Mouse (Mus musculus): Measurements from ENCODE around the gene Golph3.

DNA sequence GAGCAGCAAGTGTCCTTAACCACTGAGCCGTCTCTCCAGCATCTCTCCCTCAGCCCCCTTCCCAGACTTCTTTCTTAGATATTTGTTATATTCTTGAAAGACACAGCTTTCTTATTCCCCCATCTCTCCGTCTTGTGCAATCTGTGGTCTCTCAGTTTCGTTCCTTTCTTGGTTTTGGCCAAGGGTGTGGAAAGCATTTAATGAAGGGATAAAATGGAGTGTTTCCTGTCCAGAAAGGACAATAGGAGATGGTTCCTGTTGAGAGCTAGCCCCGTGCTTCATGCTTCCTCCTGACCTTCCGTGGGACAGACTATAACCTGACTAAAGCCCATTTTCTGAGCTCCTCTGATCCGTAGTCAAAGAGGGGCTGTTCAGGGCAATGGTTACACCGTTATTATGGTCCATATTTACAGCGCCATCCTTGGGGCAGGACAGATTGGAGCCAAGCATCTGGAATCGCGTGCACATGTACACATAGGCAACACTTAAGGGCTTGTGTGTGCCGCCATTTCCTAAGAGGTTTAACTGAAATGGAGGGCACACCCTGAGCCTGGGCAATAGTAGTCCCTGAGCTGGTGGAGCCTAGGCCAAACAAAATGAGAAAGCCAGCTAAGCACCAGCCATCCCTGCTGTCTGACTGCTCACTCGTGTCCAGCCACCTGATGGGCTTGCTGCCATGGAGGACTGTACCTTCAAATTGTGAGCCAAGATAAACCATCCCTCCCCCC lies 47.8 kb upstream of the Golph3 start:
- TF ChIP-seq CTCF (IDR thresholded peaks at IDR 0.05; ENCODE audit: borderline replicate concordance, insufficient read depth, low read depth, low read length) (no peak), POLR2A (IDR thresholded peaks at IDR 0.05; ENCODE audit: borderline replicate concordance, insufficient read depth, low read length) (no peak)
